Mouse (Mus musculus) limb, embryonic 15.5 days (tissue): ENCODE measurements at regions not wholly inside any gene's neighbourhood (a gene's known extent, or its start where the extent isn't known, plus 50 kb on each side); places are given as distances from the start of the nearest gene placed in this dataset.

ENCODE experiments used
- ATAC-seq: fragments of 200-750 bp; cut with Nextera tagmentation; 2 replicates; pipeline ENCODE4 v1.8.0; 2017; ENCODE audit warnings: low read depth, moderate TSS enrichment; ENCODE audit not compliant: insufficient number of reproducible peaks, low FRiP score, low TSS enrichment
- H3K27ac ChIP-seq: fragments of 300-500 bp; sonication (generic); 2 replicates; pipeline ENCODE4 v1.5.1; 2015; ENCODE audit warnings: moderate library complexity, mild to moderate bottlenecking, inconsistent platforms
- H3K27me3 ChIP-seq: fragments of 300-500 bp; sonication (generic); 2 replicates; pipeline ENCODE4 v1.6.1; 2015; ENCODE audit warnings: inconsistent platforms
- H3K36me3 ChIP-seq: fragments of 300-500 bp; sonication (generic); 2 replicates; pipeline ENCODE4 v1.6.1; 2015; ENCODE audit warnings: inconsistent platforms
- H3K4me1 ChIP-seq: fragments of 300-500 bp; sonication (generic); 2 replicates; pipeline ENCODE4 v1.6.1; 2015; ENCODE audit warnings: inconsistent platforms
- H3K4me2 ChIP-seq: fragments of 300-500 bp; sonication (generic); 2 replicates; pipeline ENCODE4 v1.6.1; 2015; ENCODE audit warnings: mild to moderate bottlenecking, inconsistent platforms
- H3K4me3 ChIP-seq: fragments of 300-500 bp; sonication (generic); 2 replicates; pipeline ENCODE4 v1.5.1; 2015; ENCODE audit warnings: mild to moderate bottlenecking, inconsistent platforms
- H3K9ac ChIP-seq: fragments of 300-500 bp; sonication (generic); 2 replicates; pipeline ENCODE4 v1.6.1; 2015; ENCODE audit warnings: inconsistent platforms
- H3K9me3 ChIP-seq: fragments of 300-500 bp; sonication (generic); 2 replicates; pipeline ENCODE4 v1.6.1; 2016; ENCODE audit warnings: inconsistent platforms
- WGBS: fragments of 180-500 bp; shearing (Covaris S2); methylation state at CpG from one replicate; pipeline ENCODE4 v1.1.7; 2015; 5-methylcytosine and 5-hydroxymethylcytosine counted together

- Histone ChIP-seq H3K4me1 (no peaks in the 10 kb centered on the region), H3K36me3 (no peaks in the 10 kb centered on the region), H3K4me2 (no peak overlapping the region), H3K9me3 (no peaks in the 10 kb centered on the region), H3K27me3 (no peaks in the 10 kb centered on the region), H3K27ac (no peak overlapping the region), H3K4me3 (no peak overlapping the region), H3K9ac (no peak overlapping the region)
- 83% methylated on average over 2 of the region's 2 CpGs for WGBS
- ATAC-seq = no peak
These were observed 158.4 kb upstream of the Stt3b start for GRCm38 (mm10) chr9:115468641-115469040.

DNA sequence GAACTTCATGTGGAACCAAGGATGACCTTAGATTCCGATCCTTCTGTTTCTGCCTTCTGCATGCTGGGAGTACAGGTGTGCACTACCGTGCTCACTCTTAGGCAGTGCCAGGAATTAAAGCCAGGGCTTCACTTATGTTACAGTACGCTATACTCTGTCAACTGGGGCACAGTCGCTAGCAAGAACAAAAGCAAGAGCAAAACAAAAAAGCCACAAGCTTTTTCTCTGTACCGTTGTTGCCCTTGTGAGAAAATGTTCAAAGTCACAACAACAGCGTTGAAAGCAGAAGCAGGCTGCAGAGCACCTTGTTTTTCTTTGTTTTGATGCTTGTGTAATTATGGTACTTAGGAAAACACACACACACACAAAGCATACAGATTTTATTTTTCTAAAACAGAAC lies 161.4 kb upstream of the Stt3b start:
- no peaks in the 10 kb centered on the region for H3K4me1 ChIP-seq
- H3K27me3 ChIP-seq = no peaks in the 10 kb centered on the region
- WGBS = 84% methylated on average over 6 of the region's 6 CpGs
- no peak overlapping the region for H3K9ac ChIP-seq
- H3K36me3 ChIP-seq = no peaks in the 10 kb centered on the region
- H3K4me2 ChIP-seq = no peak overlapping the region
- no peaks in the 10 kb centered on the region for H3K9me3 ChIP-seq
- ATAC-seq = no peak
- no peak overlapping the region for H3K4me3 ChIP-seq
- H3K27ac ChIP-seq = no peak overlapping the region

- Histone ChIP-seq H3K4me3 (no peak overlapping the region), H3K4me1 (no peaks in the 10 kb centered on the region), H3K27ac (no peak overlapping the region), H3K27me3 (no peaks in the 10 kb centered on the region), H3K9ac (no peak overlapping the region), H3K4me2 (no peak overlapping the region), H3K36me3 (no peaks in the 10 kb centered on the region), H3K9me3 (no peaks in the 10 kb centered on the region)
- ATAC-seq = no peak
- 91% methylated on average over 3 of the region's 3 CpGs for WGBS
These were observed 162.8 kb upstream of the Stt3b start for GRCm38 (mm10) chr9:115473037-115473436.

DNA sequence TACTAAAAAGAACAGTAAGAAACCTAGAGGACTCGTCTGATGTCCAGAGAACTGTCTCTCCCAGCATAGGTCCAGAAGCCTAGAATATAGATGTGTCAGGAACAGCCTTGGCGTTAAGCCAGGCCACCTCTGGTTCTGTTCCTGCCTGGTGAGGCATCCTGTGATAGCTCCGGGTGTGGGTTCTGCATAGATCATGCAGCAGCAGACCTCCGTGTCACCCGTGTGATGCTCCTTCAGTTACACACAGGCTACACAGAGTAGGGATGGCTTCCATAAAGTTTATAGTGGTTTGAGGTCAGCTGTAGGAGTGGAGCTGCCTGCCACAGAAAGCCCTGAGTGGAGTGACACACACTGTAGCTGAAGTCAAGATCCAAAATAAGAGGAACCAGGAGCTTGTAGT lies 163.6 kb upstream of the Stt3b start:
- Histone ChIP-seq H3K9ac (no peak overlapping the region), H3K27ac (no peak overlapping the region), H3K4me3 (no peak overlapping the region), H3K4me1 (no peaks in the 10 kb centered on the region), H3K27me3 (no peaks in the 10 kb centered on the region), H3K9me3 (no peaks in the 10 kb centered on the region), H3K36me3 (no peaks in the 10 kb centered on the region), H3K4me2 (no peak overlapping the region)
- no peak for ATAC-seq
- 81% methylated on average over 5 of the region's 5 CpGs for WGBS

- Histone ChIP-seq H3K9ac (no peak overlapping the region), H3K36me3 (no peaks in the 10 kb centered on the region), H3K4me3 (no peak overlapping the region), H3K27me3 (no peaks in the 10 kb centered on the region), H3K27ac (no peak overlapping the region), H3K4me2 (no peak overlapping the region), H3K4me1 (no peaks in the 10 kb centered on the region), H3K9me3 (no peaks in the 10 kb centered on the region)
- 91% methylated on average over 8 of the region's 8 CpGs for WGBS
- no peak for ATAC-seq
These were observed 164.1 kb upstream of the Stt3b start for GRCm38 (mm10) chr9:115474342-115474741.

DNA sequence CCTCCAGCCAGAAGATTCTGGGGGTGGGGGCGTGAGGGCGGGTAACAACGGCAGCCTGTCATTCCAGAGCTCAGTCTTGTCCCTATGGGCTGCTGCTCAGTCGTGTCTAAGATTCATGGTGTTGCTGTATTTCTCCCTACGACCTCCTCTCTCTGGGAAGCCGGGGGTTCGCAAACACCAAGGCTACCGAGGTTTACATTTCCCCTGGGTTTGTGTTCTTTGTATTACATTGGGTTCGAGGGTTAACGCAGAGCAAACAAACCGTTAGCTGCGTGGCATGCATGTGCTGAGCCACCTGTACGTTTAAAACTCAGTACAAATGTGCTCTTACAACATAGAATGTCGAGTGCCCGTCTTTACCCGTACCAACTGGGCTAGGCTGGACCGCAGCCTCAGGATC lies 166.0 kb upstream of the Stt3b start:
- H3K4me2 ChIP-seq = no peak overlapping the region
- WGBS = 65% methylated on average over 17 of the region's 17 CpGs
- H3K36me3 ChIP-seq = no peaks in the 10 kb centered on the region
- ATAC-seq = no peak
- no peaks in the 10 kb centered on the region for H3K4me1 ChIP-seq
- H3K9ac ChIP-seq = no peak overlapping the region
- no peak overlapping the region for H3K27ac ChIP-seq
- H3K27me3 ChIP-seq = no peaks in the 10 kb centered on the region
- H3K4me3 ChIP-seq = no peak overlapping the region
- no peaks in the 10 kb centered on the region for H3K9me3 ChIP-seq

- H3K4me1 ChIP-seq = no peaks in the 10 kb centered on the region
- WGBS = 75% methylated on average over 6 of the region's 6 CpGs
- H3K36me3 ChIP-seq = no peaks in the 10 kb centered on the region
- H3K9me3 ChIP-seq = no peaks in the 10 kb centered on the region
- no peak overlapping the region for H3K9ac ChIP-seq
- H3K4me2 ChIP-seq = no peak overlapping the region
- no peak for ATAC-seq
- no peak overlapping the region for H3K27ac ChIP-seq
- H3K4me3 ChIP-seq = no peak overlapping the region
- no peaks in the 10 kb centered on the region for H3K27me3 ChIP-seq
These were observed 167.5 kb upstream of the Stt3b start for GRCm38 (mm10) chr9:115477556-115478220.

GRCm38 (mm10) chr9:115478946-115479345 lies 168.7 kb upstream of the Stt3b start:
- H3K9ac ChIP-seq = no peak overlapping the region
- H3K4me2 ChIP-seq = no peak overlapping the region
- WGBS = 65% methylated on average over 3 of the region's 3 CpGs
- H3K27ac ChIP-seq = no peak overlapping the region
- no peak for ATAC-seq
- H3K27me3 ChIP-seq = no peaks in the 10 kb centered on the region
- H3K36me3 ChIP-seq = no peaks in the 10 kb centered on the region
- H3K4me3 ChIP-seq = no peak overlapping the region
- H3K4me1 ChIP-seq = no peaks in the 10 kb centered on the region
- H3K9me3 ChIP-seq = no peaks in the 10 kb centered on the region

GRCm38 (mm10) chr9:115481176-115481575 lies 171.0 kb upstream of the Stt3b start:
- Histone ChIP-seq H3K27me3 (no peaks in the 10 kb centered on the region), H3K9me3 (no peaks in the 10 kb centered on the region), H3K4me3 (no peak overlapping the region), H3K4me1 (no peaks in the 10 kb centered on the region), H3K9ac (no peak overlapping the region), H3K27ac (no peak overlapping the region), H3K36me3 (no peaks in the 10 kb centered on the region), H3K4me2 (no peak overlapping the region)
- no peak for ATAC-seq
- WGBS = 78% methylated on average over 5 of the region's 5 CpGs

DNA sequence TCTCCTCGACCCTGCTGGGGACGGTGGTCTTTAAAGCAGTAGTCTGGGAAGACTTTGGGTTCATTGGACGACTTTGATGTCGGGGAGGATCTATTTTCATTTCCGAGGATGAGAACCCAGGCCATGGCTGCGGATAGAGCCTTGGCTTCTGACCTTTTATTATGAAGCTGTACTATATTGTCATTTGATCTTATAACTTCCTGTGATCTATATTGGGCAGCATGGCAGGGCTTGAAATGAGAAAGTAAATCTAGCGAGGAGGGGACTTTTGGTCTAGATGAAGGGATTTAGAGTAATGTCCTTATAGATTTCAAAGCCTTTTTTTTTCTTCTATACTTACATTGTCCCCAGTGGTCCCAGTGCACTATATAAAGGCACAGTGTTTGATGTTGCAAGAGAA lies 172.8 kb upstream of the Stt3b start:
- Histone ChIP-seq H3K4me1 (no peaks in the 10 kb centered on the region), H3K9me3 (no peaks in the 10 kb centered on the region), H3K27me3 (no peaks in the 10 kb centered on the region), H3K4me2 (no peak overlapping the region), H3K9ac (no peak overlapping the region), H3K27ac (no peak overlapping the region), H3K36me3 (no peaks in the 10 kb centered on the region), H3K4me3 (no peak overlapping the region)
- 84% methylated on average over 7 of the region's 7 CpGs for WGBS
- ATAC-seq = no peak

DNA sequence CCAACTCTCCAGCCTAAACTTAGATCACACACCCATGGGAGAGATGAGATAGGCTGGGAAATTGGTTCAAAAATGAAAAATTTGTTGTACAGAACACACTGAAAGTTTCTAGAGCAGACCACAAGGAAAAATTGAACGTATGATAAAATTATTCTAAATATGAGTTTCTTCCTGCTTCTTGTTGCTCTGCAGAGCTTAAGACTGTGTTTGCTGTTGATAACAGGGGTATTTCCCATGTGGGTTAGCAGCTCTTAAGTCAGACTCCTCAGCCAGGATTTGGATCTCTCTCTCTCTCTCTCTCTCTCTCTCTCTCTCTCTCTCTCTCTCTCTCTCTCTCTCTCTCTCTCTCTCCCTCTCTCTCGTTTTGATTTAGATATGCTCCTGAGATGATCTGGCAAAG lies 173.5 kb upstream of the Stt3b start:
- Histone ChIP-seq H3K27me3 (no peaks in the 10 kb centered on the region), H3K4me1 (no peaks in the 10 kb centered on the region), H3K27ac (no peak overlapping the region), H3K36me3 (no peaks in the 10 kb centered on the region), H3K4me2 (no peak overlapping the region), H3K9ac (no peak overlapping the region), H3K9me3 (no peaks in the 10 kb centered on the region), H3K4me3 (no peak overlapping the region)
- ATAC-seq = no peak
- 46% methylated on average over 2 of the region's 2 CpGs for WGBS

DNA sequence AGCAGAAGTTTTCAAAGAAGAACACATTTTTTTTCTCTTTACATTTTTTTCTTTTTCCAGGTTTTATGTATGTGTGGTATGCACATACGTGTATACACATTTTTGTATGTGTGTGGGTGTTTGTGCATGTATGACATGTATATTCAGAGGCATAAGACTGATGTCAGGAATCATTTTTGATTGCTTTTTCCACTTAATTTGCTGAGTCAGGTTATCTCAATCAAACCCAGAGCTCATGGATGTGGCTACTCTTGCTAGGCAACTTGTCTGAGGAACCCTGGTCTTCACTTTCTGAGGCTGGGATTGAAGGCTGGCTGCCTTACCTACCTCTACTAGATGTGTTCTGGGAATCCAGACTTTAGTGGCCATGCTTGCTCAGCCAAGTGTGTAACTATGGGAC lies 174.2 kb upstream of the Stt3b start:
- no peaks in the 10 kb centered on the region for H3K9me3 ChIP-seq
- H3K4me1 ChIP-seq = no peaks in the 10 kb centered on the region
- H3K9ac ChIP-seq = no peak overlapping the region
- no peaks in the 10 kb centered on the region for H3K36me3 ChIP-seq
- H3K4me2 ChIP-seq = no peak overlapping the region
- WGBS = 96% methylated on average over 1 of the region's 1 CpGs
- H3K27ac ChIP-seq = no peak overlapping the region
- no peaks in the 10 kb centered on the region for H3K27me3 ChIP-seq
- ATAC-seq = no peak
- no peak overlapping the region for H3K4me3 ChIP-seq

- Histone ChIP-seq H3K4me3 (no peak overlapping the region), H3K27ac (no peak overlapping the region), H3K9ac (no peak overlapping the region), H3K36me3 (no peaks in the 10 kb centered on the region), H3K4me2 (no peak overlapping the region), H3K4me1 (no peaks in the 10 kb centered on the region), H3K27me3 (no peaks in the 10 kb centered on the region), H3K9me3 (no peaks in the 10 kb centered on the region)
- no peak for ATAC-seq
- 89% methylated on average over 4 of the region's 4 CpGs for WGBS
These were observed 175.0 kb upstream of the Stt3b start for GRCm38 (mm10) chr9:115485219-115485618.
